Mouse (Mus musculus) MEL (cell line): ENCODE data around the gene Arl4a.

Experiments used
- CTCF ChIP-seq, 3 experiments: IDR thresholded peaks in 2 of 3; conservative IDR thresholded peaks in 1 of 3; 2 replicates each; pipeline ENCODE4 v1.5.1; 2011 to 2012; ENCODE audit warnings: low read length in 3 of 3, low read depth in 2 of 3, mild to moderate bottlenecking in 2 of 3, improper control_type of control experiment in 1 of 3, inconsistent platforms in 1 of 3, mixed read lengths in 1 of 3, moderate library complexity in 1 of 3; ENCODE audit not compliant: control insufficient read depth in 1 of 3, insufficient read depth in 1 of 3, poor library complexity in 1 of 3, severe bottlenecking in 1 of 3
- TCF12 ChIP-seq: IDR thresholded peaks from 2 replicates; pipeline ENCODE4 v1.6.1; 2014; ENCODE audit warnings: low read depth, mild to moderate bottlenecking, inconsistent platforms, low read length, improper control_type of control experiment, moderate library complexity

GRCm38 (mm10) chr12:40022344-40022743 lies 15.5 kb downstream of the Arl4a start:
- TF ChIP-seq TCF12 (no peak), CTCF (IDR thresholded peaks at IDR 0.05 in 2 of 3, conservative IDR thresholded peaks at IDR 0.05 in 1 of 3; ENCODE audit: control insufficient read depth in 1 of 3, insufficient read depth in 1 of 3, low read depth in 2 of 3, low read length in 3 of 3, poor library complexity in 1 of 3, severe bottlenecking in 1 of 3) (no peak)
